Mouse (Mus musculus): Measurements from ENCODE around the gene Vmn2r16. TPM values are rescaled to one million over a fixed set of nuclear protein-coding genes. Genes with fewer than 3 reads are reported as not detected.

The Vmn2r16 gene
- total RNA-seq (2018; cell fraction: chromatin; rRNA removed), result not detected
- total RNA-seq (2018; cell fraction: cytosol; rRNA removed), result not detected
- not detected for total RNA-seq (2018; cell fraction: nucleus; rRNA removed)
- polyA plus RNA-seq (2018), result not detected in 3 replicates

- Histone ChIP-seq H3K79me2 (ENCODE audit: inconsistent target) (no peaks in the 10 kb centered on the region), H3K36me3 (ENCODE audit: inconsistent target) (no peaks in the 10 kb centered on the region), H3K4me3 (ENCODE audit: inconsistent target) (no peak within 1 kb of the TSS), H3K27ac (no peak within 1 kb of the TSS)
- 65% methylated on average over 2 of the region's 2 CpGs for WGBS (ENCODE audit: missing documents)
These were observed at the start of gene Vmn2r16 for GRCm38 (mm10) chr5:109329862-109330261. Gene Vmn2r16 (plus strand): TSS chr5:109330162.

GRCm38 (mm10) chr5:109294655-109295054 lies 35.3 kb upstream of the Vmn2r16 start:
- H3K79me2 ChIP-seq (ENCODE audit: inconsistent target), result no peaks in the 10 kb centered on the region
- 85% methylated on average over 3 of the region's 3 CpGs for WGBS (ENCODE audit: missing documents)
- H3K27ac ChIP-seq, result no peak overlapping the region
- no peaks in the 10 kb centered on the region for H3K36me3 ChIP-seq (ENCODE audit: inconsistent target)
- H3K4me3 ChIP-seq (ENCODE audit: inconsistent target), result no peak overlapping the region

DNA sequence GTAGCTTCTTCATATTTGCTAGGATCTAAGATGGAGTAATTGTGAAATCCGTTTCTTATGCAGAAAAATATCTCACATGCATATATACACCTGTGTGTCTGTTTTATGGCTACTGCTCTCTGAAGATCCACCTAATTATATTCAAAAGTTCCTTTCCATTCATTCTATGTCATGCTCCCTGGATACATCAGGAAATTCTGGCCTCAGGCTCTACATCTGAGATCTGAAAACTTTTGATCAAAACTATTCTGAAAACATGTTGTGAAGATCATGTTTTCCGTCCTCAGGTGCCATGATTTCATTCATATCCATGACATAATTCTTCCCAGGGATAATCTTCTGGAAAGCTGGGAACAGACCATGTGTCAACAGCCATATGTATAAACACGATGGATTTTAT lies 32.4 kb upstream of the Vmn2r16 start, which contains the start of gene Vmn2r15:
Vmn2r15 (minus strand) TSS at position 101 of the 400 bp plus-strand sequence.
- no peaks in the 10 kb centered on the region for H3K36me3 ChIP-seq (ENCODE audit: inconsistent target)
- WGBS (ENCODE audit: missing documents), result 56% methylated on average over 3 of the region's 3 CpGs
- no peak within 1 kb of the TSS for H3K4me3 ChIP-seq (ENCODE audit: inconsistent target)
- no peaks in the 10 kb centered on the region for H3K79me2 ChIP-seq (ENCODE audit: inconsistent target)
- no peak within 1 kb of the TSS for H3K27ac ChIP-seq

DNA sequence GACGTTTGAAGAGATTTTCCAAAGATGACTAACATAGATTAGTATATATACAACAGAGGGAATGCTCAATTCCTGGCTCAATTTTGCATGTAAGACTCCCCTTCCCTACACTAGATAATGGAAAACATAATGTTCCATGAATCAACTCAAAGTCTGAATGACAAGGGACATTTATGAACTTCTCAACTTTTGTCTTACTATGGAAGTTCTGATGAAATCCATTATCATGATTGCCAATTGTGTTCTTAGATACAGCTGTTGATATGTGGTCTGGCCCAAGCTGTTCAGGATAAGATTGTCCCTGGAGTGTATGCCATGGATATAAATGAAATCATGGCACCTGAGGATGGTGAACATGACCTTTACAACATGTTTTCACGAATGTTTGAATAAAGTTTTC lies 89.4 kb downstream of the Vmn2r16 start, which contains the start of gene Vmn2r17:
Vmn2r17 (plus strand) TSS at position 301 of the 400 bp plus-strand sequence.
- H3K4me3 ChIP-seq (ENCODE audit: inconsistent target), result no peak within 1 kb of the TSS
- H3K79me2 ChIP-seq (ENCODE audit: inconsistent target), result no peaks in the 10 kb centered on the region
- H3K36me3 ChIP-seq (ENCODE audit: inconsistent target), result no peaks in the 10 kb centered on the region
- no peak within 1 kb of the TSS for H3K27ac ChIP-seq
- WGBS (ENCODE audit: missing documents), result 63% methylated on average over 2 of the region's 2 CpGs

Other genes starting within 250 kb of the Vmn2r16 start
- gene Vmn2r12, start 232.2 kb upstream of the Vmn2r16 start, polyA plus RNA-seq (2018), result not detected in 3 replicates
- not detected in 3 replicates for gene Vmn2r13, start 138.0 kb upstream of the Vmn2r16 start, polyA plus RNA-seq (2018)
- not detected in 3 replicates for gene Vmn2r14, start 105.5 kb upstream of the Vmn2r16 start, polyA plus RNA-seq (2018)
- gene Vmn2r15, start 32.5 kb upstream of the Vmn2r16 start, polyA plus RNA-seq (2018), result not detected in 3 replicates
- gene Vmn2r17, start 89.5 kb downstream of the Vmn2r16 start, polyA plus RNA-seq (2018), result not detected in 3 replicates
- gene Crlf2, start 228.8 kb downstream of the Vmn2r16 start, polyA plus RNA-seq (2018), result 28.7 to 140 TPM (median 102 TPM) in 3 replicates